Mouse (Mus musculus): Measurements from ENCODE around the gene Gm10097. TPM values are rescaled to one million over a fixed set of nuclear protein-coding genes. Genes with fewer than 3 reads are reported as not detected.

Gm10097 gene
- total RNA-seq (2021), result not detected
- long read RNA-seq, experiment 1, result 0 reads
- long read RNA-seq, experiment 2, result 0 reads

DNA sequence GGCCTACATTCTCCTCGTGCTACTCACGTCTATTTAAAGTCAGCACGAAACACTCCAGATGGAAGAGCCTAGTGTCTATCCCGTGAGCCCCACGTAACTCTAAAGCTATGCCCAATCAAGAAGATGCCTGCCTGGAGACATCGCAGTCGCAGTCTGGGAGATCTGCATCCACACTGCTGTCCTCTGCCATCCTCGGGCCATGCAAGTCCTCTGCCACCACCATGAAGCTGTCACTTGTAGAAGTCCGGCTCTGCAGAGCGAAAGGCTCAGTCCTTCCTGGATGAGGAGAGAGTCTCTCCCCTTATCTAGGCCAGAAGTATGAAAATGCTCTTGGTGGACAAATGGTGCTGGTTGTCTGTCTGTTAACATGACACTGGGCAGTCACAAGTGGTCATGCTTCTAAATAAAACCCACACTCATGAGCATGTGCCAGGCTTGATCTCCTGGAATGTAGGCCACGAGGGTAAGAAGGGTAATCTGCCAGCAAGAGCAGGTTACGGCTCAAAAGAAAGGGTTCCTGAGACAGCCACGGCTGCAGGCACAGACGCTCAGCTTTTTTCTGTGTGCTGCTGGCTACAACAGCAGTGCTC lies at the start of gene Gm10097:
Gm10097 (plus strand) TSS at position 517 of the 590 bp plus-strand sequence.
- intact Hi-C loops (cut with DNase I), result no loop called here
- DNase-seq (ENCODE audit: low spot score in 2 of 2), result peak in 1 of 2 experiments; percentile 36

DNA sequence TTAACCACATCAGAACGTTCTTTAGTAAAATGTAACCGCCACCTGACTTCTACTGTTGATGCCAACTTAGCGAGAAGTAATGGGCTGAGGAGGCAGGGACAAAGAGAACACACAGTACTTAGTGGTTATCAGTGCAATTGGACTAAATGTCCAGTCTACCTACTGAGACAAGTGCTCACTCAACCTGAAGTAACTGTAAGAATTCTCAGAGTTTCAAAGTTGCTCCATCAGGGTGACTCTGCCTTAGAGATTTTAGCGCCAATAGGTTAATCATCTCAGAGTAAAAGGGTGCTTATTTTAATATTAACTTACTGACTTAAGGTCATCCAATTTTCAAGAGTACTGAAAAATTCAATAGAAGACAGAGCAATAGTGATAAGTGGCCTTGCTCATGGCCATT lies 43.1 kb upstream of the Gm10097 start:
- intact Hi-C loops (cut with DNase I), result no loop called here
- DNase-seq (ENCODE audit: low spot score in 2 of 2), result no peak

DNA sequence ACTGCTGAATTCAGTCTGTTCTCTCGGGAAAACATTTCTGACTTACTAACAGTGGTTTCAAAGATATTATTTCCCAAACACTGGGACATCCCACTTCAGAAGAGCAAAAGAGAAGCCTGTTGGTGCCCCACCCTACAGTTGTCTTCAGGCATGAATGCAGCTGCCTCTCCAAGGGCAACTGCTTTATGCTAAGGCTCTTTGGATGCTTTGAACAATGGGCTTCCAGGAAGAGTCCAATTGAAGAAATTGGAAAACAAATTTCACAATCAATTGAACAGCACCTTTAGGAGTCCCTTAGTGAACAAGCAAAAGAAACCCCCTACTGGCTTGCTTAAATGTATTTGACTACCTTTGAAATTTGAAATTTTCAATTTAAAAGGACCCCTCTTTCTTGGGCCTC lies 41.8 kb upstream of the Gm10097 start:
- intact Hi-C loops (cut with DNase I), result no loop called here
- DNase-seq (ENCODE audit: low spot score in 2 of 2), result no peak

DNA sequence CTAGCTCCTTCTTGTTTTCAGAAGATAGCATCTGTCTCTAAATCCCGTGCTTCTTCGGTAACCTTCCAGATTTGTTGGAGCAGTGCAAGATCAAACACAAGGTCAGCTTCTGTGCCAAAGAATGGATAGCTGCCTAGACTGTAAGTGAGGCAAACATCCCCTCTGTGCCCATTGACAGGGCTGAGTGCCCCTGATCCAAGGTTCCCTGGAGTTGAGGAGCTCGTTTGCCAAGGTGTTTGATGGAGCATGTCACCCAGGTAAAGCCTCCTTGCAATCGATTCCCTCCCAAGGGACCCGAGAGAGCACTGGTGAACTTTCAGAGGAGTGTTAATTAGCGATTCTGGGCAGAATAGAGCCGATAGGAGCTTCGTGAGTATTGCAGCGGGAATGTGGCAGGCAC lies 40.7 kb upstream of the Gm10097 start:
- intact Hi-C loops (cut with DNase I), result no loop called here
- no peak for DNase-seq (ENCODE audit: low spot score in 2 of 2)

DNA sequence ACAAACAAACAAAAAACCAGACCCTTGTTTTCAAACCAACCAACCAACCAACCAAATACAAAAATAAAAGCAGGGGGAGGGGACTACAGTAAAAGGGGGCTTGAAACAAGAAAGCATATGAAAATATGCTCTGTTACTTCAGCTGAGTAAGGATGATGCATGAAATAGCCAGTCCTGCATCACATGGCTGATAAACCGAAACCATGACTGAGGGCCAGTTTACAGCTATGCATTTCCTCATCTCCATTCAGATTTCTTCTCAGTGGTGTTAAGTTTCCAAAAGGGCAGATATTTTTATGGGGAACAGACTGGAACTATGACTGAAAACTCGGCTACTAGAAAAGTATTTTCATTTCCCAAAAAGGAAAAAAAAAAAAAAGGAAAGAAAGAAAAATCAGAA lies 39.8 kb upstream of the Gm10097 start:
- DNase-seq (ENCODE audit: low spot score in 2 of 2), result no peak
- intact Hi-C loops (cut with DNase I), result no loop called here

DNA sequence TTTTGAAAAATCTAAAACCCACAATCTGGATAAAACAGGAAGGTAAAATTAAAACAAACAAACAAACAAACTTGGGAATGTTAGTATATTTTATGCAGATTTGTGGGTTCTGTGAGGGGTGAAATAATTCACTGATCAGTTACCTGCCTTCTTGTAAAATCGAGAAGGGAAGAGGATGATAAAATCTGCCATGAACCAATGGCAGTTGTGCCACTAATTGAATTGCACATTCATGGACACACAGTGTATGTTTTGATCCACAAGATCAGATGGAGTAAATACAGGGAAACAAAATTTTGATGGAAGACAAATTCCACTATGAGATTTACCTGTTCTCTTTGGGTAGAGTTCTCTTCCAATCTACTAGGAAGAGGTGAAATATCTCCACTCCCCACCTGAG lies 39.1 kb upstream of the Gm10097 start:
- intact Hi-C loops (cut with DNase I), result no loop called here
- no peak for DNase-seq (ENCODE audit: low spot score in 2 of 2)

DNA sequence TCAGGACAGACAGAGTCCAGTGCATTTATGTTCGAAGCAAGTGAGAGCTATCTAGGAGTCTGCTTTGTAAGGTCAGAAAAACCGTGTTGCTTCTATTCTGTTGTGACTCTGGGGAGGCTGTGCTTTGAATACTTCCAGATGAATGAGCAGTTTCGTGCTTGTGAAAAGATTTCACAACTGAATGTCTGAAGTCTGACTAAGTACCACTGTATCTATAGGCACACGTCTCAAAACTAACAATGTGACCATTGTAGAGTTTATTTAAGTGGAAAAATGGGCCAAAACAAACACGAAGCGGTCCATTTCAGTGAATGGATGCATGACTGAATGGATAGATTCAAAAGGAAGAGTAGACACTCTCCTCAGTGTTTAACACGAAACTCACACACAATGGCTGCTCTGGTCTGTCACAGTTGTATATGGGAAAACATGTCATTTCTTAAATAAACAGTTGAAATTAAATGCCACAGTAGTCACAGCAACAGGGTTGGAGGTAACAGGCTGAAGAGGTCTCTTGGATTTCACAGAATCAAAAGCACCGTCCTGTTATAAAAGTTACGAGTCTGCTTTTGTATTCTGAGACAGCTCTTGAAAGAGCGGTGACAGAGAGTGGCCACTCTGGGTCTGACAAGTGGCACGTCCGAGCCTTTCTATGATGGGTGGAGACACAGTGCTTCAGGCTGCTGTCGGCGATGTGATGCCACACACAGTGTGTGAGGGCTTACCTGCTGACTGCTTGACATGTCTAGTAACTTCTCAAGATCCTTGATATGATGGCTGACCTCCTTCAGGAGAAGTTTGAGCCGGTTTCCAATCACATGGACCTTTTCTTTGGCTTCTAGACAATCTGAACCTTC lies 36.6 kb upstream of the Gm10097 start:
- DNase-seq (ENCODE audit: low spot score in 2 of 2), result no peak
- intact Hi-C loops (cut with DNase I), result no loop called here

DNA sequence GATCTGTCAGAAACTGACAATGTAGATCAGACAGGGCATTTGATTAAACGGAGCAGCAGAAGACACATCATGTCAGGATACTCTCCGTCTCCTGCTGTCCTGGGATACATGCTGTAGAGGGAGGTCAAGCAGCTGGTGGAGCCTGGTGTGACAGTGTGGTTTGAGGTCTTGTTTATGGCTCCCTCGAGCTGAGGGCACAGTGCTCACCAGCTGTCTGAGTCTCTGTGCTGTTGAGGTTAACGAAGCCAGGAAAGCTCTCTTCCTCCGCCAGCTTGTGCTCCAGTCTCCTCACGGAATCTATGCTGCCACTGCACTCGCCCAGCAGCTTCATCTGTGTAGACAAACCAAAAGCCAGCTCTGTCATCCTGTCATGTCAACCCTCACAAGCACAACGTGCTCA lies 27.7 kb upstream of the Gm10097 start:
- no peak for DNase-seq (ENCODE audit: low spot score in 2 of 2)

DNA sequence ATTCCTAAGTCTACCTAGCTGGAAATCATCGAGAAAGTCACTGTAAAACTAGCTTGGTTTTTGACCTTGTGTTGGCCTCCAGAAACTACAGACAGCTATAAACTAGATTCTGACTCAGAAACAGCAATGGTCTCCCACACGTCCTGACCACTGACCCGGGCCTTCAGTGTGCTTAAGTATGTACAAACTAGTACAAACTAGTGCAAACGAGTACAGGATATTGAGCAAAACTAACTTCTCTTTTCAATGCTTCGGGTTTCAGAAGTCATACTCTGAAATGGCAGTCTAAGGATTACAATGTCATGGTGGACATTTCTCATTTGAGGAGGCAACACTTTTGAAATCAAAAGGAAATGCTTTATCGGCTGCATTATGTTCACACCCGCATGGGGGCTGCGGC lies 24.5 kb upstream of the Gm10097 start:
- intact Hi-C loops (cut with DNase I), result no loop called here
- DNase-seq (ENCODE audit: low spot score in 2 of 2), result no peak

More for the DNA sequence above, 27.7 kb upstream of the Gm10097 start:
- intact Hi-C loops (cut with DNase I), result no loop called here

DNA sequence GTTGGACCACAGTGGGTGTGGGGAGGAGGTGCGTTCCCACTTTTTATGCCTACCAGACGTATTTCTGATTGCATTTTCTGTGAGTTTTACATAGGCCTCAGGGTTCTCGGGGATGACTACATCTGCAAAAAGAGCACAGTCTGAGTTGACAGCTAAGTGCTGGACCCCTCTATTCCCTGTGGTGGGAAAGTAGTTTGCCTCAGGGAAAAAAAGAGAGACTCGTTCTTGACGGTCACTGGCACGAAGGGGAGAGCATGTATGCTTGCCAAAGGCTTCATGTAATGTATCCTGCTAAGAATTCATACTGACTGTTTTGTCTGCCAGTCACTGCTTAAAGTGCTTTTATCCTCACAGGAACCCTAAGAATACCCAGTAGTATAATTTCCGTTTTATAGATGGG lies 23.8 kb upstream of the Gm10097 start:
- no peak for DNase-seq (ENCODE audit: low spot score in 2 of 2)
- intact Hi-C loops (cut with DNase I), result no loop called here

DNA sequence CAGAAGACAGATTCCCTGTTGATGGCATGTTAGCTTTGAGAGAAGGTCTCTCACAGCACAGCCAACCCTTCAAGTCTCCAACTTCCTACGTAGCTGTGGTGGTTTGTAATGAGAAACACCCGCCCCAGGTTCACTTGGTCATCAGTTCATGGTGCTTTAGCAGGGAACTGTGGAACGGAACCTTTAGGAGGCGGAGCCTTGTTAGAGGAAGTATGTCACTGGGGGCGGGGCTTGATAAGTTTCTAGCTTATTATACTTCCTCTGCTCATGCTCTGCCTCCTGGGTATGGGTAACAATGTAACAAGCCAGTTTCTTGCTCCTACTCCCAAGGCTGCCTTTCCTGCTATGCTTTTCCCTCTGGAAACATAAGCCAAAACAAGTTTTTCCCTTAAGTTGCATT lies 23.3 kb upstream of the Gm10097 start:
- DNase-seq (ENCODE audit: low spot score in 2 of 2), result no peak
- intact Hi-C loops (cut with DNase I), result no loop called here

DNA sequence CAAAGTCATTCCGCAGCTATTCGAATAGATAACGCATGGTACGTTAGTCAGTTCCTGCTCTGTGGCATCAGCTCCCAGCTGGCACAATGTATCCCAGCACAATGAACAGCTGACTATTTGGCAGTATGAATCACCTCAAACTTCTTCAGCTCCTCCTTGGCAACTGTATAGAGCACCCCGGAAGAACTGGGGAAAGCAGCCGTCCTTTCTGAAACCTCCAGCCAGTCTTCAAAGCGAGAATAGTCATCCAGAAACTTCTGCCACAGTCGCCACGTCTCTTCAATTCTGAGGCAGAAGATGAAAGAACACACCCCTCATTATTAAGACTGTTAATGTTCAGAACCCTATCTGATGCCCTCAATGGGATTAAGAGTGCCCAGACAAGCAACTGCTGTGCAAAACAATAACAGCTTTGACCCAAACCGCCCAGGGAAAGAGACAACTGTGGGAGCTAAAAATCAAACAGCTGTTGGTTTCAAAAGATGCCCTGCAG lies 12.7 kb upstream of the Gm10097 start:
- DNase-seq (ENCODE audit: low spot score in 2 of 2), result no peak
- intact Hi-C loops (cut with DNase I), result no loop called here

DNA sequence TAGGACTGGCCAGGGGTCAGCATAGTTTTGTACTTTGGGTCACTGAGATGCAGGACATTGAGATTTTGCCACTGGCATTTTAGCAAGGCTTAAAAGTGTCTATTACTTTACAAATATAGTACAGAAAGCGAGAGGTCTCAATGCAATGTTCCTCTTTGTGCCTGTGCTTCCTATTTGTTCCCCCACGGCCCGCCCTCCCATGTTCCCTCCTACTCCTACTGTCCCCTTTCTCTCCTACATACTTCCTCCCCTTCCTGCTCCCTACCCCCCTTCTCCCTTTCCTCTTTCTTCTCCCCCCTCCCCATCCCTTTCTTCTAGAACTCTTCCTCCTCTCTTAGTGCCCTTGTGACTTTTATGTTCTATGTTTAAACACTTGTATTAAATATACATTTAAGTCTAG lies 12.1 kb upstream of the Gm10097 start:
- no peak for DNase-seq (ENCODE audit: low spot score in 2 of 2)
- intact Hi-C loops (cut with DNase I), result no loop called here

DNA sequence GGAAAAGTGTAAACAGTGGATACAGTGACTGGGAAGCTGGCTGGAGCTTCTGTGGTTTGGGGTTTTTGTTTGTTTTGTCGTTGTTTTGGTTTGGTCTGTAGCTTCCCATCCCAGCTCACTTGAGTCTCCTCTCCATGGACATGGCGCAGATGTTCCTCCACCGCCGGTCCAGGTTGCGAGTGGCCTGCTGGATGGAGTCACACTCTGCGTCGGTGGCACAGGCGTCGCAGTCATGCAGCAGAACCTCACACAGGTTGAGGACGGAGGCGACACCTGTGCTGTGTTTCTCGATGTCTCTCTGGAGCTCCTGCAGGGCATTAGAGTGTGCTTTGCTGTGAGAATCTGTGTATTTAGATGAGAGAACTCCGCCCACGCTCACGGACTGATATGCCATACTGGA lies 11.3 kb upstream of the Gm10097 start:
- DNase-seq (ENCODE audit: low spot score in 2 of 2), result no peak
- intact Hi-C loops (cut with DNase I), result no loop called here

DNA sequence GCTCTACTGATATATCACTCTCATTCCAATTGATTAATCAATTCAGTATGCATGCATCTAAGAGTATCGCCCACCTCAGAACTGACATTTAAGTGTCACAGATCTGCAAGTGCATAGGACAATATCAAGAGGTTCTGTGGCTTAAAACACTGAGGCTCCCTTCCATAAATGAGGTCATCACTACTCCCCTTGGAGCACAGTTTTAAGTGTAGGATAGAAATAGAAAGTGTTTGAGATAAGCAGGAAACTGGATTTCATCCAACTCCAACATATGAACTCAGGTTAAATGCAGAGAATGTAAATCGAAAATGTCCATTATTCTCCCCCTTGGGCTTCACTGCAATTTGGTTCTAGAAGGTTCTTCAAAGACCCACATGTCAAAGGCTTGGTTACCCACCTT lies 10.1 kb upstream of the Gm10097 start:
- intact Hi-C loops (cut with DNase I), result no loop called here
- DNase-seq (ENCODE audit: low spot score in 2 of 2), result no peak

DNA sequence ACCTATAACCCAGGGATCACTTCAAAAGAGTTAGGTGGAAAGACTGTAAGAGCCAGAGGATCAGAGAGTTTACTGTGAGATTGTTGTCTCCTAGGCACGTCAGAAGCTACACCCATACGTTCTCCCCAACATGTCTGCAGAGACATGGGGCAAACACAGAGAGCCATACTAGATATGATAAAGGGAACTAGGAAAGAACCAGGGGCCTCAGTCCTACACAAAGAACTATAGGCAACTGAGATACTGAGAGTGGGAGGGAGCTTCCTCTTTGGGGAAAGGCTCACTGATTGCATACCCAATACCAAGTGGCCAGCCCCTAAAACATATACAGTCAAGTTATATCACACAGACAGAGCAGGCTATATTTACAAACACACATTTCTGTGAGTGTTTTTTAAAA lies 9.0 kb upstream of the Gm10097 start:
- no peak for DNase-seq (ENCODE audit: low spot score in 2 of 2)
- intact Hi-C loops (cut with DNase I), result no loop called here

DNA sequence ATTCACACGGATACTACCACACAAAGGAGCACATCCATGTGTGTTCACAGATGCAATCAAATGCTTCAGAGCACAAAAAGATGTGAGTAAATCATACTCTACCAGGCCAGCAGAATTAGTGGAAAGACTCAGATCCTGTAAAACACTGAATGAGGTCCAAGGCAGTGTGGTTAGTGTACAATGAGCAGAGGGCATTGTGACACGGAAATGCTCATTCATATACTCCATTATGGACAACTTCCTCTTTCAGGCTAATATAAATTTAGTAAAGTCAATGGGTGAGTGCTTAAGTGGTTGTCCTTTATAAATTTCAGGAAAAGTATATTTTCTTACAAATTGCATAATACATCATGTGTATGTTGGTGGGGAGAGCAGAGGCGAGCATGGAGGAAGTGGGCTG lies 1.9 kb upstream of the Gm10097 start:
- intact Hi-C loops (cut with DNase I), result no loop called here
- DNase-seq (ENCODE audit: low spot score in 2 of 2), result no peak

DNA sequence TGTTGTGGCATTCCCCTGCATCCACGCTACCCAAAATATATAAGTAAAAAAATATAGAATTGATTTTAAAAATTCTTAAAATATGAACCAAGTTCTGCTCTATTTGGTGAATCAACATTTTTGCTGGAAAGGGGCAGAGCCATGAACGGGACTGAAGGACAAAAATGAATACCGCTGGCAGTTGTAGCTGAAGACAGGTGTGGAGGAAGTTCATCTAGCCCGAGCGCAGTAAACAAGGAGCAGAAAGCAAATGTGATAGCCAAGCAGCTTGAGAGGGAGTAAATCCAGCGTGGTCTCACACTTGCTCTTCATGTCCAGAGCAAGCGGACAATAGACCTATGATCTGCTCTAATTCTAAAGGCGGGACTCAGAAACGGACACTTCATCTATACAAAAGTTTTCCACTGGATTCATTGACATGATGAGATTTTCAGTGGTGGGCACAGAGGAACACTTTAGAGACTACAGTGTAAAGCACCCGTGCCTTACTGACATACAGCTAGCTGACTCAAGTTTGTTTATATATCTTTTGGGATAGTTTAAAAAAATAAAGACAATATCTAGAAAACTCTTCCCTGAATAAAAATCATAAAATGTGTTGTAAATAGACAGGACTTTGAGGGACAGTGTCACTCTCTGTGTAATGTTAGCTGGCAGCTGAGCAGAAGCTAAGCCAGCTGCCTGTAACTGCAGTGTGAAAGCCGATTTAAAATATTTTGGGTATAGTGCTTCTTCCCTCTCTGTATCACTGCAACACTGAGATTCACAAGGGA lies 1.4 kb downstream of the Gm10097 start:
- intact Hi-C loops (cut with DNase I), result no loop called here
- DNase-seq (ENCODE audit: low spot score in 2 of 2), result no peak

DNA sequence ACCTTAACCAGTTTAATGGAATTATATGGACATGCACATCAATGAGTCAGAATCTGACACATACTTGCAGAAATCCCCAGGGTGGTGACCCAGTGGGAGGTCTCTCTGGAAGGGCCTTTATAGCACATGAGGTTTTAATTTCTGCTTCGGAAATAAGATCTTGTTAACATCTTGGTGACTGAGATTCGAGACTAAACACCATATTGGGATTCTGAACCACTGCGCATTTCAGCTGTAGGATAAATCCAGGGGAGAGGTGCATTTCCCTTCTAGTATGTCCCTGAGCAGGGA lies 1.9 kb downstream of the Gm10097 start:
- intact Hi-C loops (cut with DNase I), result no loop called here
- DNase-seq (ENCODE audit: low spot score in 2 of 2), result no peak

DNA sequence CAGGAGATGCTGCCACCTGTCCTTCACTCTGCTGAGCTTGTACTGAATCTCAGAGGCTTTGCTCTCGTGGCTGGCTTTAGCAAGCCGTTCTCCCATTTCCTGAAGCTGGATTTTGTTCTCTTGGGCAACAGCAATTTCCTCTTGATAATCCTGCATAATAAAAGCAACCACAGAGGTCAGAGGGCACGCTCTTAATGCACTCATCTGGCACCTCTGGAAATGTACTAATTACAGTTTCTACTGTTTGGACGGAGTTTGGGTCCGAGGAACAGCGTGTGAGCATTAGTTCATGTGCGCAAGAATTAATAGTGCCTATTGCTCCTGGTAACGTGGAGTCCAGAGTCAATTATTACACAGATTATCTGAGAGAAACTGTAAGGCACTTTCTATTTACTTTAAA lies 3.1 kb downstream of the Gm10097 start:
- intact Hi-C loops (cut with DNase I), result no loop called here
- DNase-seq (ENCODE audit: low spot score in 2 of 2), result no peak

DNA sequence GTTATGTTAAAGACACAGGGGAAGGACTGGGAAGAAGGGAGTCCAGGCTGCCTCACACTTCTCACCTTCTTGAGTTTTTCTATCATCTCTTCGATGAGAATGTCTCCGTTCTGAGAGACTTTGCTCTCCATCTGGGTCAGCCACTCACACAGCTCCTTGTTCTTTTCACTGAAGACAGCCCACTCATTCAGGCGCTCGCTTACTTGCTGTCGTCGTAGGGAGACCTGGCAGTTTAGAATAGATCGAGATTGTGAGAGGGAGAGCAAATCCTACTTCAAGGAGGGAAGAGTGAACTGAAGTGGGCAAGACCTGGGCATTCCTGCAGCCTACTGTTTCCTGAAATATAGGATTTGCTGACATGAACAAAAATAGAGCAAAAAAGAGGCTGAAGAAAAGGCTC lies 6.7 kb downstream of the Gm10097 start:
- intact Hi-C loops (cut with DNase I), result no loop called here

More for the DNA sequence above, 6.7 kb downstream of the Gm10097 start:
- DNase-seq (ENCODE audit: low spot score in 2 of 2), result no peak

Data from left cerebral cortex, postnatal 14 days (tissue).